Mouse (Mus musculus) limb, embryonic 14.5 days (tissue): Measurements from ENCODE around the gene Pik3r1. TPM values are rescaled to one million over a fixed set of nuclear protein-coding genes. Genes with fewer than 3 reads are reported as not detected.

ENCODE experiments used
- ATAC-seq: fragments of 200-750 bp; cut with Nextera tagmentation; 2 replicates; pipeline ENCODE4 v1.8.0; 2017; ENCODE audit warnings: low read depth, moderate number of reproducible peaks, moderate TSS enrichment; ENCODE audit not compliant: low FRiP score
- DNase-seq: peaks from one replicate; pipeline ENCODE4 v3.0.0-alpha.2; 2015; ENCODE audit warnings: low spot score
- H3K27ac ChIP-seq: fragments of 300-500 bp; sonication (generic); replicated peaks from 2 replicates; pipeline ENCODE4 v1.5.1; 2014; ENCODE audit warnings: low read depth, mild to moderate bottlenecking, low read length, moderate library complexity, mixed read lengths
- H3K27me3 ChIP-seq: fragments of 300-500 bp; sonication (generic); 2 replicates; pipeline ENCODE4 v1.6.1; 2014; ENCODE audit warnings: low read length, mixed read lengths; ENCODE audit not compliant: control insufficient read depth, insufficient read depth
- H3K36me3 ChIP-seq: fragments of 300-500 bp; sonication (generic); 2 replicates; pipeline ENCODE4 v1.6.1; 2014; ENCODE audit warnings: mild to moderate bottlenecking, low read length, moderate library complexity, mixed read lengths; ENCODE audit not compliant: control insufficient read depth, insufficient read depth
- H3K4me1 ChIP-seq: fragments of 300-500 bp; sonication (generic); 2 replicates; pipeline ENCODE4 v1.6.1; 2014; ENCODE audit warnings: antibody characterized with exemption, low read length, mixed read lengths; ENCODE audit not compliant: control insufficient read depth, insufficient read depth
- H3K4me2 ChIP-seq: fragments of 300-500 bp; sonication (generic); replicated peaks from 2 replicates; pipeline ENCODE4 v1.6.1; 2014; ENCODE audit warnings: low read depth, mild to moderate bottlenecking, low read length, moderate library complexity; ENCODE audit not compliant: severe bottlenecking
- H3K4me3 ChIP-seq: fragments of 300-500 bp; sonication (generic); replicated peaks from 2 replicates; pipeline ENCODE4 v1.5.1; 2014; ENCODE audit warnings: low read length
- H3K9ac ChIP-seq: fragments of 300-500 bp; sonication (generic); 2 replicates; pipeline ENCODE4 v1.6.1; 2014; ENCODE audit warnings: mild to moderate bottlenecking, low read depth, low read length, moderate library complexity; ENCODE audit not compliant: severe bottlenecking
- H3K9me3 ChIP-seq: fragments of 300-500 bp; sonication (generic); 2 replicates; pipeline ENCODE4 v1.6.1; 2016; ENCODE audit warnings: low read length; ENCODE audit not compliant: control insufficient read depth
- POLR2A ChIP-seq: fragments of 200-500 bp; IDR thresholded peaks from 2 replicates; pipeline ENCODE4 v1.8.0; 2012; ENCODE audit warnings: inconsistent platforms, mild to moderate bottlenecking, moderate library complexity, borderline replicate concordance; ENCODE audit not compliant: insufficient read depth, insufficient read length; ENCODE audit errors: extremely low read depth
- WGBS: fragments of 180-500 bp; shearing (Covaris S2); extraction: QIAGEN DNeasy Blood & Tissue Kit; methylation state at CpG from one replicate; pipeline ENCODE4 v1.1.7; 2014; 5-methylcytosine and 5-hydroxymethylcytosine counted together
- polyA plus RNA-seq, 2 experiments: library from polyadenylated mRNA; depleted of rRNA in 1 of 2; stranded (reverse) in 1 of 2; unstranded in 1 of 2; fragments of >200 nt; fragmentation: Nextera tagmentation in 1 of 2; extraction: Ambion mirVana in 1 of 2; gene quantifications; 2 replicates each; pipeline versions ENCODE4 v1.2.1 to v1.2.3; 2012 to 2014

The Pik3r1 gene
- polyA plus RNA-seq, 2 experiments: 29.2 to 62.2 TPM

- ATAC-seq (no peak), DNase-seq (no peak)
- Histone ChIP-seq H3K9ac (no peak overlapping the region), H3K4me1 (peaks cover 3% of the 10 kb centered on the region; the same call in 1 of the 2 replicates), H3K4me3 (no peak overlapping the region), H3K36me3 (peaks cover 14% of the 10 kb centered on the region; the same call in 1 of the 2 replicates), H3K27ac (no peak overlapping the region), H3K9me3 (no peaks in the 10 kb centered on the region), H3K4me2 (no peak overlapping the region), H3K27me3 (no peaks in the 10 kb centered on the region)
- 92% methylated on average over 2 of the region's 2 CpGs for WGBS
- TF ChIP-seq POLR2A: no peak
Observed at GRCm38 (mm10) chr13:101711301-101711700, 56.7 kb downstream of the Pik3r1 start.

GRCm38 (mm10) chr13:101709788-101710187 lies 58.2 kb downstream of the Pik3r1 start:
- H3K36me3 ChIP-seq: peaks cover 15% of the 10 kb centered on the region; the same call in 1 of the 2 replicates
- no peaks in the 10 kb centered on the region for H3K9me3 ChIP-seq
- no peak for ATAC-seq
- no peak overlapping the region for H3K4me3 ChIP-seq
- H3K27ac ChIP-seq: no peak overlapping the region
- no peak for TF ChIP-seq POLR2A
- no peak for DNase-seq
- no peaks in the 10 kb centered on the region for H3K27me3 ChIP-seq
- H3K4me1 ChIP-seq: peaks cover 3% of the 10 kb centered on the region; the same call in 1 of the 2 replicates
- H3K9ac ChIP-seq: no peak overlapping the region
- WGBS: 84% methylated on average over 3 of the region's 3 CpGs
- no peak overlapping the region for H3K4me2 ChIP-seq

- Histone ChIP-seq H3K4me3 (no peak overlapping the region), H3K36me3 (peaks cover 23% of the 10 kb centered on the region), H3K4me2 (no peak overlapping the region), H3K9me3 (no peaks in the 10 kb centered on the region), H3K27ac (no peak overlapping the region), H3K9ac (no peak overlapping the region), H3K27me3 (no peaks in the 10 kb centered on the region), H3K4me1 (no peaks in the 10 kb centered on the region)
- TF ChIP-seq POLR2A: no peak
- DNase-seq: no peak
- 75% methylated on average over 9 of the region's 9 CpGs for WGBS
- ATAC-seq: no peak
Observed at GRCm38 (mm10) chr13:101707226-101707625, 60.8 kb downstream of the Pik3r1 start.

GRCm38 (mm10) chr13:101706426-101706825 lies 61.6 kb downstream of the Pik3r1 start:
- H3K9me3 ChIP-seq: no peaks in the 10 kb centered on the region
- DNase-seq (no peak), ATAC-seq (no peak)
- H3K36me3 ChIP-seq: peaks cover 30% of the 10 kb centered on the region
- no peak overlapping the region for H3K27ac ChIP-seq
- H3K4me1 ChIP-seq: no peaks in the 10 kb centered on the region
- WGBS: 91% methylated on average over 7 of the region's 7 CpGs
- H3K9ac ChIP-seq: no peak overlapping the region
- no peak overlapping the region for H3K4me3 ChIP-seq
- H3K4me2 ChIP-seq: no peak overlapping the region
- no peak for TF ChIP-seq POLR2A
- no peaks in the 10 kb centered on the region for H3K27me3 ChIP-seq

GRCm38 (mm10) chr13:101702096-101702775 lies 65.8 kb downstream of the Pik3r1 start:
- no peak for TF ChIP-seq POLR2A
- no peak for DNase-seq
- Histone ChIP-seq H3K9me3 (no peaks in the 10 kb centered on the region), H3K27me3 (no peaks in the 10 kb centered on the region), H3K4me3 (no peak overlapping the region), H3K27ac (no peak overlapping the region), H3K9ac (no peak overlapping the region), H3K36me3 (peaks cover 31% of the 10 kb centered on the region), H3K4me1 (peaks cover 3% of the 10 kb centered on the region; the same call in 1 of the 2 replicates), H3K4me2 (no peak overlapping the region)
- ATAC-seq: no peak
- 86% methylated on average over 14 of the region's 14 CpGs for WGBS
